Comparison of ENCODE assay signal across 9 mouse cellular contexts in the genomic region with DNA sequence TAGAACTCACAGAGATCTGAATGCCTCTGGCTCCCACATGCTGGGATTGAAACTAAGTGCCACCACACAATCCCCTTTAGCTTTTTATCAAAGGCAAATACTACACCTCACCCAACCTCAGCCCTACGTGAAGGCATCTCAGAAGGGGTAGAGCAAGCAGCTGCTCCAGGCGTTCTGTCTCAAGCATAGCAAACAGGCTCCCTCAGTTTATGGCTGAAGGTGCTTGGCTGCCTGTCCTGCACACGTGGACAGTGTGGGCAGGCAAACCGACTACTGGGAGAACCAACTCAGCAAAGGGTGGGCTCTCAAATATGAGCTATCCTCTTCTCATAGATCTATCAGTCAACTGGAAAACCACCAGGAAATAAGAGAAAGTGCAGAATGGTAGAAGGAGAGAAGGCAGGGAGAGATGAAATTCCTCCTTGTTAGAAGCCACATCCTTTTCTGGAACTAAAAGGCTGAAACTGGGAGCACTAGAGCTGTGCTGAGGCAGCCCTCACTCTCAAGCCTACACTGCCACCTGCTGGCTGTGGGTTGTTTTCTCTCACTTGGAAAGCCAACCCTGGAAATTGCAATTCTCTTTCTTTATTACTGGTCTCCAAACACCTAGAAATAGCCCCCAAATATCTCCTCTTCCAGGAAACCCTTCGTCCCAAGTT. TPM values are rescaled to one million over a fixed set of nuclear protein-coding genes. Genes with fewer than 3 reads are reported as not detected.
A peak's percentile ranks its signal among the peaks of the same experiment; 100 is the strongest.
DNase-seq lines count a peak whose midpoint lies in the region; ATAC-seq lines count a peak whose summit lies in the region.
"Had no signal": no experiment of that assay in that cellular context is flagged by ENCODE, and none has a peak within 500 bp of the region (broad histone marks: within the 10 kb centered on the region; RNA-seq: fewer than 3 reads in every experiment).

No protein-coding gene starts in this region.

- H3K27me3 ChIP-seq in intestine, embryonic 15.5 days (replicated peaks): no peaks in the 10 kb centered on the region
- H3K27me3 ChIP-seq in midbrain, embryonic 13.5 days: no peaks in the 10 kb centered on the region
- no peaks in the 10 kb centered on the region for H3K27me3 ChIP-seq in stomach, embryonic 14.5 days (ENCODE audit: control insufficient read depth, insufficient read depth, low read length)
- H3K27me3 ChIP-seq: embryonic facial prominence, embryonic 12.5 days had no signal

- no peaks in the 10 kb centered on the region for H3K9me3 ChIP-seq in intestine, embryonic 15.5 days
- H3K9me3 ChIP-seq in midbrain, embryonic 13.5 days: no peaks in the 10 kb centered on the region
- no peaks in the 10 kb centered on the region for H3K9me3 ChIP-seq in stomach, embryonic 14.5 days (ENCODE audit: control insufficient read depth, low read depth, low read length)
- H3K9me3 ChIP-seq: embryonic facial prominence, embryonic 12.5 days had no signal

- intact Hi-C loops in left cerebral cortex, postnatal 14 days (cut with DNase I): loop anchor here (1.0 kb wide), 1 partner anchor 1243 kb away; no protein-coding TSS in a partner anchor

- peak; percentile 67 for DNase-seq in urinary bladder, postnatal 25 days (ENCODE audit: low spot score)
- DNase-seq in urinary bladder, postnatal 10 days (ENCODE audit: low spot score): no peak
- DNase-seq in cerebellum, adult 9-10 months: peak; percentile 43
- DNase-seq in frontal cortex, adult 2 months (ENCODE audit: extremely low spot score in 1 of 2, low spot score in 1 of 2): peak; percentile 29 to 92
- DNase-seq in left cerebral cortex, postnatal 14 days (ENCODE audit: low spot score in 2 of 2): peak; percentile 76 to 86

- H3K27ac ChIP-seq in intestine, embryonic 15.5 days: no peak overlapping the region
- no peak overlapping the region for H3K27ac ChIP-seq in midbrain, embryonic 13.5 days
- H3K27ac ChIP-seq in stomach, embryonic 14.5 days (ENCODE audit: low read length): no peak overlapping the region
- H3K27ac ChIP-seq: embryonic facial prominence, embryonic 12.5 days had no signal

- no peak overlapping the region for H3K4me3 ChIP-seq in intestine, embryonic 15.5 days (replicated peaks)
- no peak overlapping the region for H3K4me3 ChIP-seq in midbrain, embryonic 13.5 days (replicated peaks)
- H3K4me3 ChIP-seq in stomach, embryonic 14.5 days (ENCODE audit: low read depth, low read length): no peak overlapping the region
- H3K4me3 ChIP-seq: embryonic facial prominence, embryonic 12.5 days had no signal

- no peaks in the 10 kb centered on the region for H3K36me3 ChIP-seq in intestine, embryonic 15.5 days
- H3K36me3 ChIP-seq in midbrain, embryonic 13.5 days: no peaks in the 10 kb centered on the region; the same call in 1 of the 2 replicates
- peaks cover 3% of the 10 kb centered on the region; the same call in 1 of the 2 replicates for H3K36me3 ChIP-seq in stomach, embryonic 14.5 days (ENCODE audit: control insufficient read depth, insufficient read depth, low read length)
- H3K36me3 ChIP-seq: embryonic facial prominence, embryonic 12.5 days had no signal

- H3K4me2 ChIP-seq in intestine, embryonic 15.5 days (replicated peaks): no peak overlapping the region
- H3K4me2 ChIP-seq in midbrain, embryonic 13.5 days (replicated peaks): no peak overlapping the region
- no peak overlapping the region for H3K4me2 ChIP-seq in stomach, embryonic 14.5 days (replicated peaks; ENCODE audit: low read depth, low read length)
- H3K4me2 ChIP-seq: embryonic facial prominence, embryonic 12.5 days had no signal

- 66% methylated on average over 5 of the region's 5 CpGs for WGBS in intestine, embryonic 15.5 days
- 72% methylated on average over 5 of the region's 5 CpGs for WGBS in midbrain, embryonic 13.5 days
- WGBS in stomach, embryonic 14.5 days: 70% methylated on average over 5 of the region's 5 CpGs

- peak; percentile 64; the same call in 1 of the 2 replicates for ATAC-seq in intestine, embryonic 15.5 days
- ATAC-seq in midbrain, embryonic 13.5 days: peak; percentile 78
- peak; percentile 37; the same call in 1 of the 2 replicates for ATAC-seq in stomach, embryonic 14.5 days (ENCODE audit: insufficient number of reproducible peaks, insufficient read depth, low FRiP score, low read depth)

- H3K4me1 ChIP-seq in intestine, embryonic 15.5 days (replicated peaks): no peaks in the 10 kb centered on the region
- H3K4me1 ChIP-seq in midbrain, embryonic 13.5 days (replicated peaks): no peaks in the 10 kb centered on the region
- H3K4me1 ChIP-seq in stomach, embryonic 14.5 days (ENCODE audit: control insufficient read depth, insufficient read depth, low read length): no peaks in the 10 kb centered on the region
- H3K4me1 ChIP-seq: embryonic facial prominence, embryonic 12.5 days had no signal

- no peak overlapping the region for H3K9ac ChIP-seq in intestine, embryonic 15.5 days
- no peak overlapping the region for H3K9ac ChIP-seq in midbrain, embryonic 13.5 days (replicated peaks)
- no peak overlapping the region for H3K9ac ChIP-seq in stomach, embryonic 14.5 days (replicated peaks; ENCODE audit: low read depth, low read length)
- H3K9ac ChIP-seq: embryonic facial prominence, embryonic 12.5 days had no signal

RNA-seq across cellular contexts. Expression of a gene that starts 38.1 kb away (rescaled TPM):
- not detected in 2 replicates for polyA plus RNA-seq in frontal cortex, adult 2 months (2012; rRNA removed)
- 3.4 and 4.0 TPM in 2 replicates for polyA plus RNA-seq in intestine, embryonic 15.5 days (2015; fragmentation: Nextera tagmentation; extraction: Ambion mirVana)
- total RNA-seq in left cerebral cortex, postnatal 14 days (2021): 1 to 10 TPM; 2.4 to 3.0 TPM
- not detected in 2 replicates for polyA plus RNA-seq in midbrain, embryonic 13.5 days (2015; fragmentation: Nextera tagmentation; extraction: Ambion mirVana)
- polyA plus RNA-seq in stomach, embryonic 14.5 days (2014; fragmentation: Nextera tagmentation; extraction: Ambion mirVana): 0.77 and 1.1 TPM in 2 replicates
- polyA plus RNA-seq: embryonic facial prominence, embryonic 12.5 days had no signal

RNA-seq across cellular contexts. Expression of a gene that starts 46.4 kb away (rescaled TPM):
- polyA plus RNA-seq in frontal cortex, adult 2 months (2012; rRNA removed): 11.1 and 11.3 TPM in 2 replicates
- polyA plus RNA-seq in intestine, embryonic 15.5 days (2015; fragmentation: Nextera tagmentation; extraction: Ambion mirVana): 195 and 211 TPM in 2 replicates
- 10 to 100 TPM; 16.6 to 16.9 TPM for total RNA-seq in left cerebral cortex, postnatal 14 days (2021)
- polyA plus RNA-seq in midbrain, embryonic 13.5 days (2015; fragmentation: Nextera tagmentation; extraction: Ambion mirVana): 17.7 and 19.4 TPM in 2 replicates
- 213 and 220 TPM in 2 replicates for polyA plus RNA-seq in stomach, embryonic 14.5 days (2014; fragmentation: Nextera tagmentation; extraction: Ambion mirVana)
